Mouse (Mus musculus) heart, embryonic 16.5 days (tissue): Measurements from ENCODE around the gene Tmem150b. TPM values are rescaled to one million over a fixed set of nuclear protein-coding genes. Genes with fewer than 3 reads are reported as not detected.
A peak's percentile ranks its signal among the peaks of the same experiment; 100 is the strongest.

Source experiments
- ATAC-seq: fragments of 200-750 bp; cut with Nextera tagmentation; replicated peaks from 2 replicates; pipeline ENCODE4 v1.8.0; 2017; ENCODE audit warnings: moderate number of reproducible peaks; ENCODE audit not compliant: insufficient read depth, low FRiP score; ENCODE audit errors: extremely low read depth
- H3K27ac ChIP-seq: fragments of 300-500 bp; sonication (generic); 2 replicates; pipeline ENCODE4 v1.5.1; 2014; ENCODE audit warnings: mild to moderate bottlenecking, low read length, control low read depth, moderate library complexity
- H3K27me3 ChIP-seq: fragments of 300-500 bp; sonication (generic); 2 replicates; pipeline ENCODE4 v1.6.1; 2014; ENCODE audit warnings: low read length, mixed read lengths; ENCODE audit not compliant: control insufficient read depth, insufficient read depth
- H3K36me3 ChIP-seq: fragments of 300-500 bp; sonication (generic); 2 replicates; pipeline ENCODE4 v1.6.1; 2014; ENCODE audit not compliant: control insufficient read depth, insufficient read depth
- H3K4me1 ChIP-seq: fragments of 300-500 bp; sonication (generic); 2 replicates; pipeline ENCODE4 v1.6.1; 2014; ENCODE audit warnings: low read length, mixed read lengths; ENCODE audit not compliant: control insufficient read depth, insufficient read depth
- H3K4me2 ChIP-seq: fragments of 300-500 bp; sonication (generic); 2 replicates; pipeline ENCODE4 v1.6.1; 2014; ENCODE audit warnings: low read depth, mild to moderate bottlenecking, control low read depth, low read length
- H3K4me3 ChIP-seq: fragments of 300-500 bp; sonication (generic); 2 replicates; pipeline ENCODE4 v1.5.1; 2014; ENCODE audit warnings: mild to moderate bottlenecking, control low read depth, low read length
- H3K9ac ChIP-seq: fragments of 300-500 bp; sonication (generic); 2 replicates; pipeline ENCODE4 v1.6.1; 2014; ENCODE audit warnings: low read length, control low read depth
- H3K9me3 ChIP-seq: fragments of 300-500 bp; sonication (generic); replicated peaks from 2 replicates; pipeline ENCODE4 v1.6.1; 2016; ENCODE audit warnings: low read length; ENCODE audit not compliant: control insufficient read depth
- WGBS: fragments of 180-500 bp; shearing (Covaris S2); extraction: QIAGEN DNeasy Blood & Tissue Kit; methylation state at CpG from one replicate; pipeline ENCODE4 v1.1.7; 2014; 5-methylcytosine and 5-hydroxymethylcytosine counted together
- polyA plus RNA-seq: library from polyadenylated mRNA; unstranded; fragments of >200 nt; fragmentation: Nextera tagmentation; extraction: Ambion mirVana; gene quantifications from 2 replicates; pipeline ENCODE4 v1.2.1, GENCODE M21; 2015

Gene Tmem150b
- polyA plus RNA-seq, 1 experiment from 2014 or later: 0.33 TPM

DNA sequence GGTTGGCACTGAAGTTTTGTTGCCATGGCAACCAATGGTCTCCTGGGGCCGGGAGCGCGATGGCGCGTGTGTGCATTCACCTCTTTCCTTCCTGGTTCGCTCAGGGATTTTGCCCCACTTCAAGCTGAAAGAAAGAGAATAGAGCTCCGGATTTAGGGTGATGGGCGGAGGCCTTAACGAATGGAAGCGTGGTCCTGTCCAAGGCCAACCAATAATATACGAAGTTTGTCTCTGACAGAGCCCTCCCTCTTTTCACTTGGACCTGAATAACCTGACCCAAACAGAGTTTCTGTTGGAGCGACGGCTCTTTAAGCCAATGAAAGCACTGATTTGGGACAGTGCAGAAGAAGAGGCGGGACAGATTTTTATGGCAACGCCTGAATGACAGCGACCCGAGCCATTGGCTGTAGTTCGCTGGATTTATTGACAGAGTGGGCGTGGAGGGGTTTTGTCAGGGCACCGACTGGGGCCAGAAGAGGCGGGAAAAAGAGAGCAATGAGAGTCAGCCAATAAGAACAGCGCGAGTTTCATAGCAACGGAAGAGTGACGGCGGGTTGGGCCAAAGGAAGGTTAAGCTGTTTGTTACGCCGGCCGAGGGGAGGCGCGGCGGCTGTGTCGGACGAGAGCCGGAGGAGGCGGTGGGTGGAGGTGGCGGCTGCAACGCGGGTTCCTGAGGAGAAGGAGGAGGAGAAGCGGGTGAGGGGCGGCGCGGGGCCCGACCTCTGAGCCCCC lies 14.7 kb upstream of the Tmem150b start, which contains the start of gene Kmt5c:
Gene Kmt5c (plus strand): TSS at position 572 of the 732 bp plus-strand sequence.
- Histone ChIP-seq H3K9ac (peak within 1 kb of the TSS; percentile 94), H3K4me3 (peak within 1 kb of the TSS; percentile 79), H3K27me3 (no peaks in the 10 kb centered on the region), H3K27ac (peak within 1 kb of the TSS; percentile 93), H3K36me3 (peaks cover 5% of the 10 kb centered on the region; the same call in 1 of the 2 replicates), H3K4me2 (peak within 1 kb of the TSS; percentile 89), H3K9me3 (no peaks in the 10 kb centered on the region), H3K4me1 (peaks cover 27% of the 10 kb centered on the region)
- ATAC-seq: peak; percentile 94
- under 1% methylated on average over 39 of the region's 44 CpGs for WGBS

DNA sequence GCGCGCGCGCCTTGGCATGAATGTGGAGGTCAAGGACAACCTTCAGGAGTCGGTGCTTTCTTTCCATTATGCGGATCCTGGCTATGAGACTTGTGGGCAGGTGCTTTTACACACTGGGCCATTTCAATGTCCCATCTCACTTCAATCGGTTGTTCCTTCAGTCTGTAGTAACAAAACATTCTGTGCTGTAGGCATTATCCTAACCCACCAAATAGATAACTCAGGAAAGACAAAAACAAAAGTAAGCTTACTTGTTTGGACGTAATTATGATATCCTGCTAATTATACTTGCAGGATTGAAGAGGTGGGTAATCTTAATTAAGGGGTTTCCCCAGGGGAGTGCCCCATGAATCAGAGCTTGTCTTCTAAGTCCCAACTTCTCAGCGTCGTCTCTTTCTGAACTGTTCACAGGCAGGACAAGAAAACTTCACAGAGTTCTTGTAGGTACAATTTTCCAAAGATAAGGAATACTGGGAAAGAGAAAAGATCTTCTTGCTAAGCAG lies 14.0 kb upstream of the Tmem150b start:
- Histone ChIP-seq H3K36me3 (peaks cover 5% of the 10 kb centered on the region; the same call in 1 of the 2 replicates), H3K4me1 (peaks cover 27% of the 10 kb centered on the region), H3K27me3 (no peaks in the 10 kb centered on the region), H3K9ac (peak overlapping the region; percentile 66), H3K4me3 (peak overlapping the region; percentile 58), H3K27ac (peak overlapping the region; percentile 82), H3K4me2 (peak overlapping the region; percentile 89), H3K9me3 (no peaks in the 10 kb centered on the region)
- ATAC-seq: no peak
- 47% methylated on average over 10 of the region's 10 CpGs for WGBS

DNA sequence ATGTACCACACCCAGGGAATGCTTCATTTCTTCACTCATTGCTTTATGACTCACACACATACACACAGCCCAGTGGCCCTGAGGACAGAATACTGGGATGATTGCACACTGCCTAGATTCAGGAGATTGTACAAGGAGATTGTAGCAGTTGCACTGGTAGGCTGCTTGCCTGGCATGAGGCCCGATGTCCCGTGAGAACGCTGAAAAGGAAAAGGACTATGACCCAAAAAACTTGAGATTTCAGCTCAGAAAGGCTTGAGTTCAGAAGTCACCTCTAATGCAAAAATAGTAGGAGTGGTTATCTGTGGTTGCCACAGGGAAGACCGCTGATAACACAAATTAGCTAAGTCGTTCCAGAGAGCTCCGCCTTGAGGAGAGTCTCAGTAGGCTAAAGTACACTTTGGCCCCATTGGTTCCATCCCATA lies 7.9 kb upstream of the Tmem150b start:
- Histone ChIP-seq H3K4me1 (no peaks in the 10 kb centered on the region), H3K4me3 (no peak overlapping the region), H3K4me2 (no peak overlapping the region), H3K27me3 (no peaks in the 10 kb centered on the region), H3K9me3 (no peaks in the 10 kb centered on the region; the same call in 1 of the 2 replicates), H3K9ac (no peak overlapping the region), H3K27ac (no peak overlapping the region), H3K36me3 (no peaks in the 10 kb centered on the region)
- no peak for ATAC-seq
- 57% methylated on average over 6 of the region's 6 CpGs for WGBS

DNA sequence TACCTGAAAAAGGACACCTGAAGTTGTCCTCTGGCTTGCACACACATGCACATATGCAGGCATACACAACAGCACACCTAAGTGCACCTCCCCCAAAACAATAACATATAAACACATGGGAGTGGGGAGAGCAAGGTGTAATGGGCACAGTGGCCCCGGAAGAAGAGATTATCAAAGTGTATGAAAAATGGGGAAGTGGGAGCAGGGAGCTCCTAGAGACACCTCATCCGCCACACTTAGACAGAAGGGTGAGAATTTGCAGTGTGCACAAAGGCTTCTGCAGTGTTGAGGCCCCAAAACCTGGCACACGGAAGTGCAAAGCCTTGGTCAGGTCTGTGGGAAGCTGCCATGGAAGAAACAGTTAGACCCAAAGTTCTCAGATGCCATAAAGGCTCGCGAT lies 6.0 kb upstream of the Tmem150b start:
- Histone ChIP-seq H3K4me3 (no peak overlapping the region), H3K27me3 (no peaks in the 10 kb centered on the region), H3K9me3 (no peaks in the 10 kb centered on the region; the same call in 1 of the 2 replicates), H3K36me3 (no peaks in the 10 kb centered on the region), H3K4me1 (no peaks in the 10 kb centered on the region), H3K27ac (no peak overlapping the region), H3K9ac (no peak overlapping the region), H3K4me2 (no peak overlapping the region)
- no peak for ATAC-seq
- WGBS: 73% methylated on average over 5 of the region's 5 CpGs

DNA sequence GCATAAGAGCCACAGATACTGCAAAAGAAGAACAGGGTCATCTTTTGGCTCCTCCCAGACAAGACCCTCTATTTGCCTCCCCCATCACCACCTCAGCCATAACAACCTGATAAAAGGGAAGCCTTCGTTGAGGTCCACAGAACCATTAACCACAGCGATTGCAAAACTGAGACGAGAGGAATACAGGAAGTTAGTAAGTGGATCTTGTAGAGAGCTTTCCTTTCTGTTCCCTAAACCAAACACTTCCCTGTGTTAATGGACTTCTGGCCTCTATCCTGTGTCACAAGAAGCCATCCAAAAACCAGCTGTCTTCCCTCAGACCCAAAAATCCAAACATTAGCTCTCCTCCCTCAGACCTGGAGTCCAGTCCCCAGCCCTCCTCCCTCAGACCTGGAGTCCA lies 690 bp downstream of the Tmem150b start:
- ATAC-seq: no peak
- no peaks in the 10 kb centered on the region for H3K36me3 ChIP-seq
- no peak overlapping the region for H3K9ac ChIP-seq
- H3K9me3 ChIP-seq: no peaks in the 10 kb centered on the region
- 47% methylated on average over 3 of the region's 3 CpGs for WGBS
- no peaks in the 10 kb centered on the region; the same call in 1 of the 2 replicates for H3K27me3 ChIP-seq
- H3K4me2 ChIP-seq: no peak overlapping the region
- H3K27ac ChIP-seq: no peak overlapping the region
- no peaks in the 10 kb centered on the region for H3K4me1 ChIP-seq
- no peak overlapping the region for H3K4me3 ChIP-seq

DNA sequence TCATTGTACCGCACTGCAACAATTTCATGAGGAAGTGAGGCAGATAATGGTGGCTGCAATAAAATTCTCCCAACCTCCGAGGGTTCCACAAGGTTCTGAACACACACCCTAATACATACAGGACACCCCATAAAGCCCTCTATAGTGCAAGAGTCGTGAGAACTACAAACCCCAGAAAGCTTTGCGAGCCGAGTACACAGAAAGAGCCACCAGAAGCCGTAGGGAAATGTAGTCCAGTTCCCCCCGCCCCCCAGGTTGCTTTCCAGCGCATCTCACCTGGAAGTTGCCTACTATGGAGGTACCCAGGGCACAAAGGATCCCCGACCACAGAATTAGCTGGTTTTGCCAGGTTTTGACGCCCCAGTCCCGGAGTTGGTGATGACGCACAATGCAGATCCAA lies 1.5 kb downstream of the Tmem150b start:
- no peak; the same call in 1 of the 2 replicates for ATAC-seq
- no peaks in the 10 kb centered on the region for H3K4me1 ChIP-seq
- no peak overlapping the region for H3K9ac ChIP-seq
- H3K36me3 ChIP-seq: no peaks in the 10 kb centered on the region
- no peak overlapping the region for H3K27ac ChIP-seq
- H3K4me2 ChIP-seq: peak overlapping the region; percentile 43
- H3K4me3 ChIP-seq: peak overlapping the region; percentile 21
- no peaks in the 10 kb centered on the region; the same call in 1 of the 2 replicates for H3K27me3 ChIP-seq
- WGBS: 36% methylated on average over 12 of the region's 12 CpGs
- no peaks in the 10 kb centered on the region for H3K9me3 ChIP-seq

DNA sequence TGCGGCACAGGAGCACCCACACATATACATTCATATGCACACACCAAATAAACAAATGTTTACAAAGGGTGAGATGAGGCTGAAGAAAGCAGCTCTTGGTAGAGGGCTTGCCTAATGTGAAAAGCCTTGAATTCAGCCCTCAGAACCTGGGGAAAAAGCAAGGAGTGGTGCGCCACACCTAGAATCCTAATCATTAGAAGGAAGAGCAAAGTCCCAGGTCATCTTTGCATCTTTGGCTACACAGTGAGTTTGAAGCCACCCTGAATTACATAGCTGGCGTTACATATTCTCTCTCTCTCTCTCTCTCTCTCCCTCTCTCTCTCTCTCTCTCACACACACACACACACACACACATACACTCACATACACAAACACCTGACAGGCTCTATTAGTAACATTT lies 5.8 kb downstream of the Tmem150b start:
- H3K4me1 ChIP-seq: no peaks in the 10 kb centered on the region
- H3K27me3 ChIP-seq: no peaks in the 10 kb centered on the region; the same call in 1 of the 2 replicates
- no peak overlapping the region for H3K4me2 ChIP-seq
- H3K27ac ChIP-seq: no peak overlapping the region
- peaks cover 5% of the 10 kb centered on the region; the same call in 1 of the 2 replicates for H3K36me3 ChIP-seq
- no peak overlapping the region for H3K4me3 ChIP-seq
- H3K9me3 ChIP-seq: no peaks in the 10 kb centered on the region
- WGBS: 92% methylated on average over 3 of the region's 3 CpGs
- ATAC-seq: no peak
- no peak overlapping the region for H3K9ac ChIP-seq

DNA sequence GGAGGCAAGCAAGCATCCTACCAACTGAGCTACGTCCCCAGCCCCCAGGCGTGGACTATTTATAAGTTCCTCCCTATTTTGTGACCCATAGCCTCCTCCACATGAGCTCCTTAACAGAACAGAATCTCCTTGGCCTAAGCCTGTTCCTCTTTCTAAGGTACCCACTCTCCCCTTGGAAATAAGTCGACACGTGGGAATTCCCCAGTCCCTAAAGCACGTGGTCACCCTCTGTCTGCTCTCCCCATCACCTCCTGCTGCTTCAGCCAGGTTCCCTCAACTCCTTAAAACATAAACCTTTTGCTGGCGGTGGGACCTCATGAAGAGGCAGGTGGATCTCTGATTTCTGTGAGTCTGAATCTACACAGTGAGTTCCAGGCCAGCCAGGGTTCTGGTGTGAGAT lies 8.1 kb downstream of the Tmem150b start:
- WGBS: 60% methylated on average over 6 of the region's 6 CpGs

DNA sequence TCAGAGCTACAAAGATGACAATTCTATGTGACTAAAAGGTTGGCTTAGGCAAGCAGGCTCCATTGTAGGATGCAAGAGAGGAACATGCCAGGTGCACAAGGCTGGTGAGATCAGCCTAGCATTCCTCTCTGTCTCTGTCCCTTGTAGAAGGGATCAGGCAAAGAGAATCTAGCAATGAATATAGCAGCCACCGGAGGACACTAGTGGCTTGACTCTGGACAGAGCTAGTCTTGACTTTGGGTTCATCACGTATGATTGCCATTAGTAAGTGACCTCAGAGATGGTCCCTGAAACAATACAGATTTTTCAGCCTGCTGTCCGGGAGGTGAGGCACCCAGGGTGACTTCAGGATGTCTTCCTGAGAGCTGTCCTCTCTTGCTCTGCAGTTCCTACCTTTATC lies 12.5 kb downstream of the Tmem150b start:
- H3K27ac ChIP-seq: no peak overlapping the region
- WGBS: 79% methylated on average over 3 of the region's 3 CpGs
- H3K4me1 ChIP-seq: no peaks in the 10 kb centered on the region
- no peaks in the 10 kb centered on the region for H3K27me3 ChIP-seq
- no peaks in the 10 kb centered on the region for H3K9me3 ChIP-seq
- H3K4me3 ChIP-seq: no peak overlapping the region
- H3K4me2 ChIP-seq: no peak overlapping the region
- ATAC-seq: no peak
- no peak overlapping the region for H3K9ac ChIP-seq
- H3K36me3 ChIP-seq: peaks cover 14% of the 10 kb centered on the region; the same call in 1 of the 2 replicates

More for the DNA sequence above, 8.1 kb downstream of the Tmem150b start:
- Histone ChIP-seq H3K9me3 (no peaks in the 10 kb centered on the region), H3K4me2 (no peak overlapping the region), H3K4me3 (no peak overlapping the region), H3K36me3 (peaks cover 8% of the 10 kb centered on the region; the same call in 1 of the 2 replicates), H3K4me1 (no peaks in the 10 kb centered on the region), H3K27me3 (no peaks in the 10 kb centered on the region), H3K9ac (no peak overlapping the region), H3K27ac (no peak overlapping the region)
- ATAC-seq: no peak
